Mouse (Mus musculus): Measurements from ENCODE around the gene Spen. TPM values are rescaled to one million over a fixed set of nuclear protein-coding genes. Genes with fewer than 3 reads are reported as not detected.
"Not testable (repeated sequence)": the region's sequence is repeated elsewhere in the genome, so short reads cannot be mapped to it uniquely, and the experiment has no call there.

Gene Spen
- total RNA-seq, 2 experiments from 2014 or later: 27.0 to 28.6 TPM

- DNase-seq: peak; percentile 88 to 92
Observed at GRCm38 (mm10) chr4:141559898-141560263, 21.5 kb upstream of the Spen start.

DNA sequence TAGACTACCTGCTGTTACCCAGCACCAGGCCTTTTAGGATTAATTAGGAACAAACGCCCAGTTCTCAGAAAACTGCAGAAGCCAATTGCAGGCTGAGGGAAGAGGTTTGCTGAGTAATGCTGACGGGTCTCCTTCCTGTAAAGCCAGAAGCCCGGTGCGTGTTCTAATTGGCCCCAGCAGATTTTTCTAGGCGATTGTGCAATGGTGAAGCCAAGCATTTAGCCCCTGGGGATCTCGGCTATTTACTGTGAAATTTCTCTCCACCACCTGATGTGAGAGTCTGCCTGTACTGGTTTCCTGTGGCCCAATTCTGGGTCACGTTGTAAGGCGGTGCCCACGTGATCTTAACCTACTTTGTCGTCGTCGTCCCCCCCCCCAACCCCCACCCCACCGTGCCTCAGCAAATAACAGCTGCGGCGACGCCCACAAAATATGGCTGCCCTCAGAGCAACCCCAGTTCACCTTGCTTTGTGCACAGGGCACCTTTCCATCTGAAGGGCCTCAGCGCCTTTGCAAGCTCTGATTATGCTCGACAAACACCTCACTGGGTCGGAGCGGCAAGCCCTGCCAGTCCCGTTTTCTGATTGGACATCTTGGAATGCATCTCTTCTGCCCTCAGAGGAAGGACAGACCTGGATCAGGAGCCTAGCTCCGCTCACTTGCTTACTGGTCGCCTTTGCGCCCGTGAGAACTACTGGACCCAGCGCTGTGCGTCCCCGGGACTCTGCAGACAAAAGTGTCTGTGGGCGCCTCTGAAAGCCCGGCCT, 20.9 kb upstream of the Spen start:
- peak; percentile 88 to 92 for DNase-seq

DNA sequence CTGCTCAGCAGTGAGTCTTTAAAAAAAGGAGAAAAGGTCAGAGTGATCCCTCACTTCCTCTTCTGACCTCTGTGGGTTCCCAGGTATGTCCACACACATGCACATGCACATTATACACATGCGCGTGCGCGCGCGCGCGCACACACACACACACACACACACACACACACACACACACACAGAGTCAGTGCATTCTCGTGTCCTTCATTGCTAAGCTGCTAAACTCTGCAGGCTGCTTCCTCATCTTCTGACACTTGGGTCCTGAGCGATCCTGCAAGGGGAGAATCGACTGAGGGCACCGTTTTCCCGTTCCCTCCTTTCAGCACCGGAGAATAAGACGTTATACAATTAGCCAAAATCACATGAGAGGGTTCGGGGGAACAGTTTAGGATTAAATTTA, 20.3 kb upstream of the Spen start:
- DNase-seq: no peak

GRCm38 (mm10) chr4:141556163-141556562, 17.8 kb upstream of the Spen start:
- not testable (repeated sequence) for DNase-seq

DNA sequence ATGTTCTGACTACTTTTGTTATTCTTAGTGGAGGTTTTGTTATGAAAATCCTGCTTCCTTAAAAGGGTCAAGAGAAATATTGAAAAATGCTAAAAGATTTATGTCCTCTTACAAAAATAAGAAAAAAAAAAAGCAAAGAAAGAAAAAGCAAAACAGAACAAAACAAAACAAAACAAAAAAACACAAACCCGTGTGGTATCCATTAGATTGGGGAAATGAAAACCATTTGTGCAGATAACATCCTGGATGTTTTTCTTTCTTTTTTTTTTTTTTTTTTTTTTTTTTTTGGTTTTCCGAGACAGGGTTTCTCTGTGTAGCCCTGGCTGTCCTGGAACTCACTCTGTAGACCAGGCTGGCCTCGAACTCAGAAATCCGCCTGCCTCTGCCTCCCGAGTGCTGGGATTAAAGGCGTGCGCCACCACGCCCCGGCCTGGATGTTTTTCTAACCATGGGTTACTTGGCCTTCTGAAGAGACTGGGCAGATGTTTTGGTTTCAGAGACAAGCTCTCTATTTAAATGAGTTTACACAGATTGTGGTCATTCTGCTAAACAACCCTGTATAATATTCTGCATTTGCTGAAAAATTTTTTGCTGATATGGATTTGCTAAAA, 16.0 kb upstream of the Spen start:
- not testable (repeated sequence) for DNase-seq

DNA sequence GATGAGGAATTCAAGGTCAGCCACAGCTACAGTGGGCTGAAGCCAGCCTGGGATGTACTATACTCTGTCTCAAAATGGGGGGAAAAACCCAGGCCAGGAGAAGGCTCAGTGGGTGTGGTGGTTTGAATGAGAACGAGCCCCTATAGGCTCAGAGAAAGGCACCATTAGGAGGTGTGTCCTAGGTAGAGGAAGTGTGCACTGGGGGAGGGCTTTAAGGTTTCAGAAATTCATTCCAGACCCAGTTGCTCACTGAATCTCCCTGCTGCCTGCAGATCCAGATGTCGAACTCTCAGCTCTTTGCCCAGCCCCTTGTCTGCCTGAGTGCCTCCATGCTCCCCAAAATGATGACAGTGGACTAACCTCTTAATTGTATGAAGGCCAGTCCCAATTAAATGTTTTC, 14.1 kb upstream of the Spen start:
- DNase-seq: no peak

- DNase-seq: peak in 1 of 2 experiments; percentile 25
Observed at GRCm38 (mm10) chr4:141547299-141547698, 8.9 kb upstream of the Spen start.

DNA sequence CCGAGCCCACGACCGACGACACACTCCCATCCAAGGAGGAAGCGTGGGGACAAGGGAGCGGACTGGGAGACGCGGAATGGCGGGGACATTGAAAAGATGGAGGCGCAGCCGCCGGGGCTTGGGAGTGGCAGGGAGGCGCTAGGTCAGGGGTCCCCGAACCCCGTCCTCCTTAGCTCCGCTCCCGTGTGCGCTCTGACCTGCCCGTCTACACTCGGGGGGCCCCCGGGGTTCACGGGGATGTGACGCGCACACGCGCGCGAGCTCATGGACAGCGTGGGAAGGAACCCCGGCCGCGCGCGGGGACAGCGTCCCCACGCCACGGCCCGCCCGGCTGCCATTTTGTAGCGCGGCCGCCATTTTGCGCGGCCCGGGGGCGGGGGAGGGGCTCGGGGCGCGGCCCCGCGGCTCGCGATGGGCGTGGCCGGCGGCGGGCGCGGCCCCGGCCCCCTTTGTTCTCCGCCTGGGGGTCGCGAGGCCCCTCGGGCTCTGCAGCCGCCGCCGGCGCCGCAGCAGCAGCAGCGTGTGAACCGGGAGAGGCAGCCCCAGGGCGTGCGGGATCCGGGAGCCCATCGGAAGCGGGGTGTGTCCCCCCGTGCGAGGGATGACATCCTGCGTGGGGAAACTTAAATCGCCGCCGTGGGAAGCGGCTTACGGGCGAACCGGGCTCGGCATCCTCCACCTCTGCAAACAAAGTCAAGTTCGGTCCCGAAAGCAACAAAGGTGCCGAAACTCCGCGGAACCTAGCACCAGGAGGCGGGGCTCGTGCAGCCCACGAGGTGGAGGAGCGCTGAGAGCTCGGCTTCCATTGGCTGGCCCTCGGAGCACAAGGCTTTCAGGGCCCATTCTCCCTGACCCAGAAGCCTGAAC, 8.2 kb upstream of the Spen start:
- peak; percentile 88 to 92 for DNase-seq

GRCm38 (mm10) chr4:141545743-141546333, 7.4 kb upstream of the Spen start:
- peak; percentile 99 for DNase-seq

DNA sequence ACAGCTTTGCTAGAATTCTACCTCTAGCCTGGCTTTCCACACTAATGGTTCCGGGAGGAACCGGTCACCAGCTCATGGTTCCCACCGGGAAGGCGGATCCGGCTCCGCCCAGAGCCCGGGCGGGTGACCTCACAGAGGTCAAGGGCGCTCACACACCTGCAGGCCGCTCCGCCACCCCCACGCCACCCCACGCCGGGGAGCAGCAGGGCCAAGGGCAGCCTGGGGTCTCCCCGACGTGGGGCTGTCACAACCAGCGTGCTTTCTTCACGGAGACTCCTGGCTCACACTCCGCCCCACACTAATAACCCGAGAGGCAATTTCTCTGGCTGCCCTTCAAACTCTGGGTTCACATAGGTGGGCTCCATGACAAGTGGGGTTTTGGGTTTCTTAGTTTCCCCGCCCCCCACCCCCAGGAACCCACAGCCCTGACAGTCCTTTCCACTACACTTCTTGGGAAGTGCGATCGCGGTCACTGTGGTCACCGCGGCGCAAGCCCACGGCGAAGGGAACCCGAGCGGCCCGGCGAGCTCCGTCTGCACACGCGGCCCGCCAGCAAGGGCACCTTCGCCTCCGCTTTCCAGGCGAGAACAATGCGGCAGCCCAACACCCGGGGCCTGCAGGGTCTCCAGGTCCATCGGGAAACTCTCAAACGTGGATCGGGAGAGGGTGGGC, 6.8 kb upstream of the Spen start:
- peak; percentile 87 to 89 for DNase-seq

DNA sequence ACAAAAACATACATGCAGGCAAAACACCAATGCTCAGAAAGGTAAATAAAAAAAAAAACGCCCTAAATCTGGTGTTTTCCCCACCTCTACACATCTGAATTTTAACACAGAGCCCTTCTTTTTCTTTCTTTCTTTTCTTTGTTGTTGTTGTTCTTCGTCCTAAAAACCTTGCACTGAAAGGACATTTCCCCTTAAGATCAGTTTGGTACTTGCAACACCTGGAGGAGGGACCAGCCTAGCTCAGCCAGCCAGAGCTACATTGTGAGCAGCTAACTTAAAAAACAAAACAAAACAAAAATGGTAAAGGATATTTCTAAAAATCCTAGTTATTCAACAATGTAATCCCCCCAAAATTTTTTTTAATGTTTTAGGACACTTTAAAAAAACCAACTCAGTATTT, 6.1 kb upstream of the Spen start:
- DNase-seq: no peak

GRCm38 (mm10) chr4:141543593-141543992, 5.2 kb upstream of the Spen start:
- DNase-seq: no peak

DNA sequence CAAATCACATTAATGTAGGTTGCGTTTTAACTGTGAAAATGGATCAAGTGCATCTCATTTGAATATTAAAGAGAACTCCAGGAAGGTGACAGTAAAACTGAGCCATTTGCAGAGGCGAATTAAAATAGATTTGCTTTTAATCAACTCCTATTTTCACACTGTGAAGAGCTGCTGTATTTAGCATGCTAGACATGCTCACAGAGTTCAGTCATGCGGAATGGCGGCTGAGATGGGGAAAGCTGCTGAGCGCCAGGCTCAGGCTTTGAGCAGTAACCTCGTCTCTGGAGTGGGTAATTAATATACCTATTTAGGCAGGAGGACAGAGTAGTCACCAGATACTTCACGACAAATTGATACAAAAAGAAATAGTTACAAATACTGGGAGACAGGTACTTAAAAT, 3.5 kb upstream of the Spen start:
- no peak for DNase-seq

GRCm38 (mm10) chr4:141540844-141541243, 2.4 kb upstream of the Spen start:
- DNase-seq: no peak

- DNase-seq: no peak
Observed at GRCm38 (mm10) chr4:141539213-141539767, 893 bp upstream of the Spen start.

GRCm38 (mm10) chr4:141537706-141538407, 540 bp downstream of the Spen start:
- DNase-seq: peak; percentile 53 to 78

GRCm38 (mm10) chr4:141537226-141537610, 1.2 kb downstream of the Spen start:
- DNase-seq: no peak

- peak; percentile 54 to 76 for DNase-seq
Observed at GRCm38 (mm10) chr4:141536291-141537225, 1.8 kb downstream of the Spen start.

- peak; percentile 64 to 74 for DNase-seq
Observed at GRCm38 (mm10) chr4:141534947-141535680, 3.3 kb downstream of the Spen start.

Measured in heart, adult 18-20 months (tissue).